Mouse (Mus musculus) kidney, adult 2 months (tissue): ENCODE measurements around the gene Acr.

ENCODE experiments used
- CTCF ChIP-seq: fragments of 200-500 bp; conservative IDR thresholded peaks from 2 replicates; pipeline ENCODE4 v1.5.1; 2011; ENCODE audit warnings: low read depth, mild to moderate bottlenecking, control low read depth, low read length, moderate library complexity, mixed read lengths; ENCODE audit not compliant: insufficient read depth, insufficient read length
- POLR2A ChIP-seq: fragments of 200-500 bp; IDR thresholded peaks from one replicate; pipeline ENCODE4 v1.6.1; 2011; ENCODE audit warnings: low read depth, low read length, control low read depth

- TF ChIP-seq POLR2A (no peak), CTCF (no peak)
These were observed 39.2 kb upstream of the Acr start for GRCm38 (mm10) chr15:89528923-89529322.
